Mouse (Mus musculus) left cerebral cortex, postnatal 36 days (tissue): Measurements from ENCODE around the gene Sox5. TPM values are rescaled to one million over a fixed set of nuclear protein-coding genes. Genes with fewer than 3 reads are reported as not detected.

Source experiments
- DNase-seq, 2 experiments: peaks; one replicate each; pipeline ENCODE4 v3.0.0; 2021 to 2022; ENCODE audit warnings: low spot score in 2 of 2, mixed read lengths in 1 of 2
- intact Hi-C: fragments of 180-260 bp; cut with DNase I; formaldehyde crosslinking; loops from one replicate; pipeline ENCODE4 v1.15.1; 2025
- total RNA-seq, 2 experiments: library from RNA; stranded (reverse); gene quantifications; 2 replicates each; pipeline ENCODE4 v1.2.3; 2021

Sox5 gene
- 10 to 100 TPM; 52.1 to 57.9 TPM for total RNA-seq

DNA sequence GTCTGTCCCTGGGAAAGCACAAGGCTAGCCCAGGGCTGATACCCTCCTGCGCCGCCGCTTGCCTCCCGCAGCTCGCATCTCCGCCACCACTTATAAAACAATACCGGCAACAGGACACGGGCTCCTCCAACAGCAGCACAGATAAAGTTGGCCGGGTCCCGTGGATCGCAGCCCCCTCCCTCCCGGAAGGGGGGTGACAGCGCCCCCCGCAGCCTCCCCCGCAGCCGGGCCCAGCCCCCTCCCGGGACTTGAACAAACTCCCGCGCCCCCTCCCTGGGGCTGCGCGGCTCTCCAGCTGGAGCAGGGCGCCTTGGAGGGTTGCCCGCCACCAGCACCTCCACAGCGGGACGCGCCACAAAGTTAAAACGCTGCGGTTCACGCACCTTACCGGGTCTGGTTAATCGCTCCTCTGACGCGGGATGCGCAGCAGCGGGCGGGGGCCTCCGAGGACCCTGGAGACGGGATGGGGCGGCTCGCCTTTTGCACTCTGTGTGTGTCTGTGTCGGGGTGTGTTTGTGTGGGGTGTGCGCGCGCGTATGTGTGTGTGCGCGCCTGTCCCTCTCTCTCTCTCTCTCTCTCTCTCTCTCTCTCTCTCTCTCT, at the start of gene Sox5:
Gene Sox5 (minus strand): TSS at position 547 of the 600 bp plus-strand sequence.
- peak; percentile 64 to 67 for DNase-seq
- intact Hi-C loops = loop anchor here (10.0 kb wide), 1 partner anchor 277 kb away; no protein-coding TSS in a partner anchor

DNA sequence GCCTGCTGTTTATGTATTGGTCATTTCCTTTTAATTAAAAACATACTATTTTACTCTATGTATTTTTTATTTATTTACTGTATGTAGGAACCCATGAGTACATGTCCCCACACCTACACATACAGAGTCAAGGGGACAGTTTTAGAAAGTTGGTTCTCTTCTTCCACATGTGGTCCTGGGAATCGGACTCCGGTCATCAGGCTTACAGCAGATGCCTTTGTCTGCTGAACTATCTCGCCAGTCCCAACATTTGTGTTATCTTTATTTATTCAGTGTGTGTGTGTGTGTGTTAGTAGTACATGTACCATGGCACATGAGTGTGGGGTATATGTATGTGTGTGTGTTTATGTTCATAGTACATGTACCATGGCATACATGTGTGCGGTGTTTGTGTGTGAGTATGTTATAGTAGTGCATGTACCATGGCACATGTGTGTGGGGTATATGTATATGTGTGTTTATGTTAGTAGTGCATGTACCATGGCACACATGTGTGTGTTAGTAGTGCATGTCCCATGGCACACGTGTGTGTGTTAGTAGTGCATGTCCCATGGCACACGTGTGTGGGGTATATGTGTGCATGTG, 43.3 kb upstream of the Sox5 start:
- intact Hi-C loops = no loop called here
- DNase-seq = no peak

DNA sequence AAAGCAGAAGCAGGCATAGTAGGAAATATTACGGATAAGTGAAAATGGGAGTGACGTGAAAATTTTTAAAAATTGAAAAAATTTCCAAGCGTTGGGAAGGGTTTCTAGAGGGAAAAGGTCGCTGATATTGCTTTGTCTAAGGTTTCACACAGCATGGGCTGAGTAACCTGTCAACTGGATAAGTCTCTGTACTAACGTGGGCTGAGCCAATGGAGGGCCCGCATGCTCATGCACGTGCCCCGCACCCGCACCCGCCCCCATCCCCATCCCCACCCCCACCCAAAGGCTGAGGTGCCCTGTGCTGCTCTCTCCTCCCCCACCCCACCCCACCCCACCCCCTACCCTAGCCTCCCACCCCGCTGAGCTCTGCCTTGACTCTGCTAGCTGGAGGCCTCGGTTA, 42.4 kb upstream of the Sox5 start:
- intact Hi-C loops = no loop called here
- DNase-seq = no peak

DNA sequence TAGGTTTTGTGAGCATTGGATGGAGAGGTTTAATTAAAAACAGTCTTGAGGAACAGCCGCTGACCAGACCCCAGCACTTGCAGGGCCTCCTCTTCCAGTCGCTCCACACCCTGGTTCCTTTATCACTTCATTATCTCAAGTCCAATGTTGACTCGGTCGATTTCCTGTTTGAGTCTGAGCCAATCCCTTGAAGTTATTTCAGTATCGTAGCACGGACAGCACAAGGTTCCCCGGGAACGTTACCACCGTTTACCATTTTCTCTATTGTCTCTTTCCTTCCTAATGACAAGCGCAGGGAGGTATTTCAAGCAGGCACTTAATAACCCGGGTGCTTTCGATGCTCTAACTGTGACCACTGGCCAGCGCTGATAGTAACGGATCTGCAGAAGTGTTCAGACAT, 40.8 kb upstream of the Sox5 start:
- no peak for DNase-seq
- intact Hi-C loops = no loop called here

DNA sequence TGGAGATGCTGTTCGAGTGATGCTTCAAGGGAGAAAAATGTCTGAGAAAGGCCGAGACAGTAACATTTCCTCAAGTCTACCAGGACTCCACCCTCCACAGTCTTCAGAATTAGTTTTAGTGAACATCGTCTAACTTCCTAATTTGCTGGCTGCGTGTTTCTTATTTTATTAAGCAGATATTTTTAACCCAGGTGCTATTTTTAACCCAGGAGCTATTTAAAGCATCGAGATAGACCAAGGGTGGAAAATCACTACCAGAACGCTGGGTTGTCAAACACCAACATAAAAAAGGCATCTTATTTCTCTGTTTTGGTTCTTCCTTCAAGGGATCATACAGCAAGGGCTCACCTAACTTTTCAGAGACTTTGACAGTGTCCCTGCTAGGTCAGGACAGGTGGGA, 39.2 kb upstream of the Sox5 start:
- intact Hi-C loops = no loop called here
- no peak for DNase-seq

DNA sequence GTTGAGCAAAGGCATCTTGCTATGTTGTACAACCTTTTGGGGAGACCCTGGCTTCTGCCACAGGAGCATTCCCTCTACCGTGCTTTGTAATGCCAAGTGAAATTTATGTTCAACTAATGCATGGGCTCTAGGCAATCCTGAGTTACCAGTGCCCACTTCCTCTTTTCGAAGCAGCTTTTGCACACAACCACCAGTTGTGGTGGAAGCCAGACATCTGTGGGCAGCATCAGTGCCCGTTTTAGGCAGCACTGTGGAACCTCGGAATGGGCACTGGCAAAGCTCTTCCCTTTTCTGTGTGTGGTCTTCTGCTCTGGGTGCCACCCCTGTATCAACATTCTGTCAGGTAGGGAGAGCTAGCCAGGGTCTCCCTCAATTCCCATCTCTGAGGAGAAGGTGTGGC, 36.2 kb upstream of the Sox5 start:
- intact Hi-C loops = no loop called here
- no peak for DNase-seq

DNA sequence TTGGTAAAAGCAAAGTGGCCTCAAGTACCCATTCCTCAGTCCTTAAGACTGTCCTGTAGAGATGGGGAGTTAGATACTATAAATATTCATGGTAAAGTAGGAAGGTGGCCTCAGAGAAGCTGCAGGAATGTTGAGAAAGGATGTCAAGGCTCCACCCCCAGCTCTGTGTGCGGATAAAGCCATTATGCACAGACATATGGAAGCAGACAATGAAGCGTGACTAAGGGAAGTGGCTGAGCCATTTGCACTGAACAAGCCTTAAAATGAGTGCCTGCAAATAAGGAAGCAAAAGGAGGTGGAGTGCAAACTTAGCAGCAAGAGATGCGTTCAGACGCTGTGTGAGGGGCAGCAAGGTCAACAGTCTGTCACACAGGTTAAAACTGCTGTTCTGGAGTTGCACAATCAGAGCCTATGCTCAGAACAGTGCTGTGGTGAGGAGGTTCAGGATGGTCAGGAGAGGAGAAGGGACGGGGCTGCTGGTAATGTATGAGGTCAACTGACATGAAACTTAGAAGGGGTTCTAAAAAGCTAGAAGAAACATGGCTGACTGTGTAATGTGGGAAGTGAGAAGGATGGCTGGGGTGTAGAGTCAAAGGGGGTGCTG, 35.7 kb upstream of the Sox5 start:
- DNase-seq = peak; percentile 11 to 27
- intact Hi-C loops = no loop called here

DNA sequence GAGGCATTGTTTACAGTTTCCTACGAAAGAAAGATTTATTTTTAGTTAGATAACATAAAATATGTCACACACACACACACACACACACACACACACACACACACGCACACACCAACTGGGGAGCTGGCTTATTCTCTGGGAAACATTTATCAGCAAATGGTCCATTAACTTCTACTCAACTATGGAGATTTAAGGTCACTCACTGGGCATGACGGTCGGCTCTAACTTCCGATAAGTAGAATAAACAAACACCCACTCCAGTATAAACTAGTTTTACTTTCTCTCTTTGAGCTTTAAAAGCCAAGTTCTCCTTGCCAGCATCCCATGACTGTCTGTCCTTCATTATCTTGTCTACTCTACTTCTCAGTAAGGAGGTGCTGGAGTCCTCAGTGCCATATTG, 33.8 kb upstream of the Sox5 start:
- intact Hi-C loops = no loop called here
- no peak for DNase-seq

DNA sequence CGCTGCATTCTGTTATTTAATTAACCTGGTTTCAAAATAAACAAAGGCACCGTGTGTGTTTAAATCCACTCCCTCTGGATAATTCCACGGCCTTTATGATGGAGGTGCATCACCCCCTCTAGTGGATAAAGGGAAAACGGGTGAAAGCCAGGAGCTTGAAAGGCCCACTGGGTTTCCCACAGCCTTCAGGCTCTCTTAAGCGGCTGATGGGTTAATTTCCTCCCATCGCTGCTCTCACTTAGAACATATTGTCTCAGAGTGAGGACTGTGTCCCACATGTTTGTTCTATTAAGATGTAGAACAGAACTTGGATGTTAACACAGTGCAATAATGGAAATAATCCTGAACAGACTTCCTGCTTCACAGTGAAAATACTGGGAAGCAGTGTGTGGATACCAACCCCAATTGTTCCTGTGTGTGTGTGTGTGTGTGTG, 33.2 kb upstream of the Sox5 start:
- intact Hi-C loops = no loop called here
- peak; percentile 16 to 30 for DNase-seq

DNA sequence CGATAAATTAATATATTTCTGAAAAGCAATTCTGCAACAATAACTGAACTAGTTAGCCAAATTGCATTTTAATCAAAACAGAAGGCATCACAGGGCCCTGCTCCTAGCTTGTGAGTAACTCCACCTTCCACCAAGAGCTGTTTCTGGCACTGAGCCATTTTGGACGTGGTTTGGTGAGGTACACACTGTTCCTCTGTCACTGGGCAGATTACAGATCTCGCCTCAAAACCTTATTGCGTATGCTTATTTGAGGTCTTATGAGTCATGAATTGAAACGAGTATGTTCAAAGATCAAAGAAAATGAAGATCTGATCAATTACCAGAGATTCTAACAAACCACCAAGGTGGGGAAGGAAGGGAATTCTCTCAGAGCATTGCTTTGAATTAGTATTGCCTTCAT, 22.5 kb upstream of the Sox5 start:
- DNase-seq = no peak
- intact Hi-C loops = no loop called here

DNA sequence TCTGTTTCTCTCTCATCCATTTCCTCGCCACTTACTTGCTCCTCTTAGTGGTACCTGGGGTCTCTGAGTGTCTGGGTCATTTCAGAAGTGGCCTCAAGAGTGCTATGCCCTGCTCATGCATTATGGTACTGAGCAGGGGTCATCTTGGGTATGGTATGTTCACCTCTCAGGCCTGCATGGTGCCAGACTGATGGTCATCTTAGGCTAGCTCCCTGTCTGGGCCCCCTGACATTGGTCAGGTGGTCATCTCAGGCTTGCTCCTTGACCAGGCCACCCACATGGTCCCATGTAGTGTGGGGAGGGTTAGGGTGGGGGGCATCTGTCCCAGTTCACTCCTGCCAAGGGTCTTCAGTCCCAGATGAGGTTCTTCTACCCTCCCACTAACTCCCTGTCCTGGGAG, 21.3 kb upstream of the Sox5 start:
- no peak for DNase-seq

DNA sequence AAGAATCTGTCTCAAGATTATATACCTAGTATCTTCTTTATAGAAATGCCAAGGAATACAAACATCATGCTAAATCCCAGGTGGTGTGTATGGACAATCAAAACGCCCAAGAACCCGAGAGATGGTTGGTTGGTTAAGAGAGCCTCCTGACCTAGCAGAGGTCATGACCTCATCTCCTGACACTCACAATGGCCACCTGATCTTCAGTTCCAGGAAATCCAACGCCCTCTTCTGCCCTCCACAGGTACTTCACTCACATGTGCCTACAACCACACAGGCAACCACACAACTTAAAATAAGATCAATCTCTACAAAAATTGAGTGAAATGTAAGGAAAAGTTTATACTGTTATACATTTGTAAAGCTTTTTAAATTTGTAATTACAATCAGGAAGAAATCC, 12.6 kb upstream of the Sox5 start:
- intact Hi-C loops = no loop called here
- DNase-seq = no peak

More for the DNA sequence above, 21.3 kb upstream of the Sox5 start:
- intact Hi-C loops = no loop called here

DNA sequence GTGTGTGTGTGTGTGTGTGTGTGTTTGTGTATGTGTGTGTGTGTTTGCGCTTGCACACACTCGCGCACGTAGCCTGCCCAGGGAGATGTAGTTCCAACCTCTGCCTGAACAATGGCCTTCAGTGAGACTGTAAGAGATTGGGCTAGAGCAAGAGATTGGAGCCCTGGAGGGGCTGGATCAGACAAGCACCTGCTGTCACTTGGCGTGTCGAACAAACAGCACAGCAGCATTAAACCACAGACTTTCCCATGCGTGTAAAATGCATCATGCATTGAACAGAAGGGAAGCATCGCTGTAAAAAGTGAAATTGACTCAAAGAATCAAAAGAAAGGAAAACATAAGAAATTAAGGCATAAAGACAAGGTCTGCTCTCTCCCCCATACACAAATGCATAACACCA, 11.1 kb upstream of the Sox5 start:
- no peak for DNase-seq
- intact Hi-C loops = no loop called here

DNA sequence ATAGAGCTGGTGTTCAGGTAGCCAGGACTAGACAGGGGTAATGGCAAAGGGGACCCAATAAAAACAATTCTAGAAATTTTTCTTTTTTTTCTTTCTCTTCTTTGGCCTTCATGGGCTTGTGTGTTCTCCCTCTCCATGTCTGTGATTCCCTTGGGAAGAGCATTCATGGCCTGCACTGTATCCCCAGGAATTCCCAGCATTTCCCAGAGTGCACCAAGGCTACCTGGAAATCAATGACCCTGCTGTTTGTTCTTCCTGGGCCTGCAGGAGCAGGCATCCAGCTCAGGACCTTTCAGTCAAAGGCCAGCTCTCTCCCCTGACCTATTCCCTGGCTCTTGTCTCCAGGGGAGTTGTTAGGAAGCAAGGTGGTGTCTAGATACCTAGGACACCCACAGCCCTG, 1.5 kb upstream of the Sox5 start:
- intact Hi-C loops = loop anchor here (10.0 kb wide), 1 partner anchor 278 kb away; no protein-coding TSS in a partner anchor
- DNase-seq = no peak

DNA sequence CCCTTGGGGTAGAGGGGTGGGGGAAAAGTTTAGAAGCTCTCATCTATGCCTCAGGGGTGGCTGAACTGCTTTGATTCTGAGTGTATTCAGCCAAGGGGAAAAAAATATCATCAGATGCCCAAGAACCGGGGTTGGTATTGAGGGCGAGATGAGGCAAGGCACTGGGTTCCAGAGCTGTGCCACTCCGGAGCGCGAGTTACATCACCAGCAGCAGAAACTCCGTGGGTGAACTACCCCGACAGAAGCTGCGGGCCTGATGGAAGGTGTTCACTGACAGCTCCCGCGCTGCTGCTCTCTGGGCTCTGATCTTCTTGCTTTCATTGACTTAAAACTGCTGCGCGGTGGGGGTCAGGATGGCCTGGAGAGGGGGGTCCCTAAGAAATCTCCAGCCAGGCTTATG, 1.1 kb upstream of the Sox5 start:
- DNase-seq = peak; percentile 35 to 43
- intact Hi-C loops = loop anchor here (10.0 kb wide), 1 partner anchor 278 kb away; no protein-coding TSS in a partner anchor

DNA sequence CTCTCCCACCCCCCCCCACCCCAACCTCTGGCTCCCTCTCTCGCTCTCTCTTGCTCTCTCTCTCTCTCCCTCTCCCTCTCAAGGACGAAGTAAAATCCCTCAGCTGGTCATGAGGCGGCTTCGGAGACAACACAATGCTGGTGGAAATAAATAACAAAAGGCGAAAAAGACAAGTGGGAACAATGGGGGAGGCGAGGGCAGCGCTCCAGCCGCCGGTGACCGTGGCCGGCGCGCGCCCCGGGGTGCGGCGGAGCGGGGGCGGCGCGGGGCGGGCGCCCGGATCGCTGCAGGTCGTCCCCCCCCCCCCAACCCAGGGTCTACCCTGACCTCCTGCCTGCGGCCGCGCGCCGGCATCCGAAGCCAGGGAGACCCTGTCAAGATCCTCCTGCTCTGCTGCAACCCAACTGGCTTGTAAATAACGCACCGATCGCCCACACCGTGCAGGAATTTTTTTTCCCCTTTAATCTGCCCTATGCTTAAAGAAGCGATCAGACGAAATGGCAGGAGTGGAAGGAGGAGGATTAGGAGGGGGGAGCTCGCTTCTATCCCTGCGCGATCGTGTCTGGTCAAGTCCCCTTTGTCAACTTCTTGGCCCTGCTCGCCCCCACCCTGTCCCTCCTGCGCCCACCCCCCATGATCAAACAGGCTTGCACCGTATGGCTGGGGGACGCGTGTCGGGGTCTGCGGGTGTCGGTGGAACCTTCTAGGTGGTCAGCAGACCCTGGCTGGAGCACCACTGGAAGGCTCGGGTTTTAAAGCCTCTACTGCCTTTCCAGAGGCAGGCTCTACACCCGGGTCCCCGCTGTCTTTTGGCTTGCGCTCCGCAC, 467 bp upstream of the Sox5 start:
- intact Hi-C loops = loop anchor here (10.0 kb wide), 1 partner anchor 277 kb away; no protein-coding TSS in a partner anchor
- DNase-seq = peak; percentile 13 to 19

DNA sequence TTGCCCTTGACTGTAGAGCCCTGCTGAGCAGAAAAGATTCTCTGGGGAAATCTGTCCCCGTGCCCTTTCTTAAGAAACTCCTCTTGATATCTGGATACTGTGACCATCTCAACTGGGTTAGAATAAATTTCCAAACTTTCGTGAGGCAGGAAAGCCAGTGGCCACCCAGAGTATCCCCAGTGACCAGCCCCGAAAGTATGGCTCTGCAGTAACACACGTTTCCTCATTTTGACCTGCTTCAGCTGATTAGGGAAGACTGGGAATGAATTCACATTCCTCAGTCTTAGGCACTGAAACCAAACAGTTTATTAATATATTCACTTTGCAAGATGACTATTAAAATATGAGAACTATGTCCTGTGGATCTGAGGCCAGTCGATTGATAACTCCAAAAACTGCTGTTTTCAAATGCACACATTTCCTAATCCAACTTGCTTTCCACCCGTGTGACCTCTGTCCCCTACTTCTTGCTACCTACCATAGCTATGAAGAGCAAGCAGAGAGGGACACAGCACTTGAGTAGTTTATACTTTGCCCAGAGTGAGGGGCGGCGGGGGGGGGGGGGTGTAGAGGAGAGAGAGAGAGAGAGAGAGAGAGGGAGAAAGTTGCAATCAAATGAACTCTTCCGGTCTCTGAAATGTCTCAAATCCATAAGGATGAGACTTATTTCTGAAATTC, 1.0 kb downstream of the Sox5 start:
- no peak for DNase-seq
- intact Hi-C loops = loop anchor here (10.0 kb wide), 1 partner anchor 276 kb away; no protein-coding TSS in a partner anchor

DNA sequence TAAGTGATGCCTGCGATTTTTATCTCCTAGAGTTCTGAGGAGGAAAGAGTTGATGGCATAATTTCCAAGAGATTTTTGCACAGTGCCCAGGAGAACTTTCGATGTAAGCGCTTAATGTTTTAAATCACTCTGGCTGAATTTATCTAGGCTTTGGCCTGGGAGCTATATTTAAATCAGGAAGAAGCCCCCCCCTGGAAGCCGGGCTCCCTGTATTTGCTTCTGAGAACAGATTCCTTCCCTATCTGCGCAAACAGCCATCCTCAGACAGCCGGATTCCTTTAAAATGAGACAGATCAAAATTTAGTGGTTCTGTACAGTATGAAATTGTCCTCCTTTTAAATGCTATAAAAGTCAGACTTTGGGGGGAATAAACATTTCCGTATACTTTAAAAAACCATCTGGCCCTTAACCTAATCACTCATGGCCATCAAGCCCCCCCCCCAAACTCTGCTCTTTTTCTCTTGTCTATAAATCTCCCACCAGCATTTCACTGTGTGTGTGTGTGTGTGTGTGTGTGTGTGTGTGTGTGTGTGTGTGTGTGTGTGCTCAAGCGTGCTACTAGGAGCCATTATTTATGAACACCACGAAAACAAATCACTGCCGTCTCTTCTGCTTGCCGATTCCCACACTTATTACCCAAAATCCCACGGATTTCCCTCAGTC, 1.7 kb downstream of the Sox5 start:
- intact Hi-C loops = loop anchor here (10.0 kb wide), 1 partner anchor 275 kb away; no protein-coding TSS in a partner anchor

DNA sequence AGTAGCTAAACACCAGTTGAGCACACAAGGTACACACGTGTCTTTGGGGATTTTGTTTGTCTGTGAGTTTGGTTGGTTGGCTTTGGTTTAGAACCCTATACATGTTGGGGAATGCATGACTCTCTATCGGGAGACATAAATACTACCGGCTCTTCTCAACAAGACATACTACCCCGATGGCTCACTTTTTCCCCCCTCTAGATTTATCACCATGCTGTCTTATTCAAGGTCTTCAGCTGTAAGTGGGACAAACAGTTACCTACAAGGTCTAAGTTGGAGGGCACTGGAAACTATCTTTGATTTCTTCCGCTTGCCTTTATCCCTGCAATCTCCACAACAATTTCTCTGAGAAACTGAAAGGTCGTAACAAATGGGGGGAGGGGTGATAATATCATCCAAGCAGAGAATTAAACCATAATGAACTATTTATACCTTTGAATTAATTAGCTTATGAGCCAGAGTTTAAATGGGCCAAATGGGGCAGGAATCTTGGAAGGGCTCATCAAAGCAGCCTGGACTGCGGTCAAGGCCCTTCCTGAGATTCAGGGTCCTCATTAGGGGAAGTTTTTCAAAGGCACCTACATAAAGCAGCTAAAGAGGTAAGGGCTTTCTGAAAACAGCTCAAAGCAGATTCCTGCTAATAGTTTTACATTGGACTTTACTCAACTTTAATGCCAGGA, 4.3 kb downstream of the Sox5 start:
- intact Hi-C loops = no loop called here
- no peak for DNase-seq

More for the DNA sequence above, 1.7 kb downstream of the Sox5 start:
- DNase-seq = no peak
